Mouse (Mus musculus) B cell, adult 2 months (primary cell): ENCODE measurements around the gene Pcolce.

Experiments used
- DNase-seq, 2 experiments: peaks; one replicate each; pipeline ENCODE4 v3.0.0; 2022

The Pcolce gene

DNA sequence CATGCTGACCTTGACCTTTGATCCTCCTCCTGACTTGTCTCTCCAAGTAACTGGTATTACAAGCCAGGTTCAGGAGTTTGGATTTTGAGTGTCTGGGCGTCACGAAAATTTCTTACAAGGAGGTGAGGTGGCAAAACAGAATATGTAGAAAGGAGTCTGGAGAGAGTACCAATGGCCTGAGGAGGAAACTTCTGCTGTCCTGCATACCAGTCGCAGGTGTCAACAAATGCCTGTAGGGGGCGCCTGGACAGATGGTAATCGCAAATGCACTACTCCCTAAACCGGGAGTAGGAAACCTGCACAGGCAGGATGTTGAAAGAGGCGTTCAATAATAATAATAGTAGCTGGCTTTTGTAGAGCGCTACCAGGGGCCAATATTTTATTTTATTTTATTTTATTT, 28.6 kb downstream of the Pcolce start:
- DNase-seq = peak; percentile 81

DNA sequence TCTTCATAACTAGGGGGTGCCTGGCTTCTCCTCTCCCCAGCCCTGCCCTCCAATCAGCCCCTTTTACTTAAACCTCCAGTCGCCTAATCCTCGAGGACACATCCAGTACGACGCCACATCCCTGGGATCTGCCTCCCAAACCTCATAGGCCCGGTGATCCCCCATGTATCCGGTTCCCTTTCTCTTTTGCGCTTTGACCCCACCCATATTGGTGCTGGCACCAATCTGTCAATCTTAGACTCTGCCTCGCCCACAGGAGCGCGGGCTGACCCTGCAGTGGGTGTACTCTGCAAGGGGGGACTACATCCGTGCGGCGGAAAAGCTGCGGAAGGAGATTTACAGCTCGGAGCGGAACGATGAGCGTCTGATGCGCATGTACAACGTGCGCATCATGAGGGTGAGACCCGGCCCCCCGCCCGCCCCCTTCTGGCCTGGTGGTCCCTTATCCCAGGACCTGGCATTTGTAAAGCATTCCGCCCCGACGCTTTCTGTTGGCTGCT, 29.9 kb downstream of the Pcolce start:
- DNase-seq = no peak

DNA sequence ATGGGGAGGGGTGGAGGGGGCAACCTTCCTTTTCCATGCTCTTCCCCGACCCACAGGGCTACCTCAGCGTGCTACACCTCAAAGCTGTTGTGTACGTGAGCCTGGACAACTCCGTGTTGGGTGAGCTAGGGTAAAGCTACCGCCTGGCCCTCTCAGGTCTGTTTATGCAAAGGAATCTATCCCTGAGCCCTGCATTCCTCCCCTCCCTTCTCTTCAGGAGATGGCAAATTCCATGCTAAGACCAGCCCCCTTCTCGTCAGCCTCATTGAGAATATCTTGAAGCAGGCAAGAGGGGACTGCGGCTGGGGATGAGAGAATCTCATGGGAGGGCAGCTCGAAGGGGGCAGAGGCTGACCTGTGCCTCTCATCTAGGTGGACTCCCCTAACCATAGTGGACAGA, 30.9 kb downstream of the Pcolce start:
- DNase-seq = no peak

DNA sequence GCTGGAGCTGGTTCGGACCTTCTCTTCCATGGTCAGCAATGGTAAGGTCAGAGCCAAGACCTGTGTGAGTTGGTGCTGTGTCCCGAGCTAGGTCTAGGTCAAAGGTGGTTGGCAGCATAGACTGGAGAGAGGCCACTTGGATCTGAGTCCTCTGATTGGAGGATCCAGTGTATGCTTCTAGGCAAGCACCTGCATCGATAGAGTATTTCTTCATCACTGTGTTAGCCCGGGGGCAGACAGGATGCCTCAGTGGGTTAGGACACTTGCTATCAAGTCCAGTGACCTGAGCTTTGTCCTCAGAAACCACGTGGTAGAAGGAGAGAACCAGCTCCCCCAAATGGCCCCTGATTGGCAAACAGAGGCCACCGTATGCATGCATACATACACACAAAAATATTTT, 33.3 kb downstream of the Pcolce start:
- no peak for DNase-seq

DNA sequence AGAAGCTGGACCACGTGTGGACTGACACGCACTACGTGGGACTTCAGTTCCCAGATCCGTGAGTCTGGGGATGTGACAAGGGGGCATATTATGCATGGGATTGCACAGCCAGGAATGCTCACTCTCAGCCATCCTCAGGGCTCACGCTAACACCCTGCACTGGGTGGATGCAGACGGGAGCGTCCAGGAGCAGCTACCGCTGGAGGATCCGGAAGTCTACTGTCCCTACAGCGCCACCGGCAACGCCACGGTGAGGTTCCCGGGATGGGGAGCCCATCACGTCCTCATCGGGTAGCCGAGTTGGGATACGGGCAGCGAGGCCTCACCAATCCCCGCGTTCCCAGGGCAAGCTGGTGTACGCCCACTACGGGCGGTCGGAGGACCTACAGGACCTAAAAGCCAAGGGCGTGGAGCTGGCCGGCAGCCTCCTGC, 39.1 kb downstream of the Pcolce start:
- DNase-seq = no peak

DNA sequence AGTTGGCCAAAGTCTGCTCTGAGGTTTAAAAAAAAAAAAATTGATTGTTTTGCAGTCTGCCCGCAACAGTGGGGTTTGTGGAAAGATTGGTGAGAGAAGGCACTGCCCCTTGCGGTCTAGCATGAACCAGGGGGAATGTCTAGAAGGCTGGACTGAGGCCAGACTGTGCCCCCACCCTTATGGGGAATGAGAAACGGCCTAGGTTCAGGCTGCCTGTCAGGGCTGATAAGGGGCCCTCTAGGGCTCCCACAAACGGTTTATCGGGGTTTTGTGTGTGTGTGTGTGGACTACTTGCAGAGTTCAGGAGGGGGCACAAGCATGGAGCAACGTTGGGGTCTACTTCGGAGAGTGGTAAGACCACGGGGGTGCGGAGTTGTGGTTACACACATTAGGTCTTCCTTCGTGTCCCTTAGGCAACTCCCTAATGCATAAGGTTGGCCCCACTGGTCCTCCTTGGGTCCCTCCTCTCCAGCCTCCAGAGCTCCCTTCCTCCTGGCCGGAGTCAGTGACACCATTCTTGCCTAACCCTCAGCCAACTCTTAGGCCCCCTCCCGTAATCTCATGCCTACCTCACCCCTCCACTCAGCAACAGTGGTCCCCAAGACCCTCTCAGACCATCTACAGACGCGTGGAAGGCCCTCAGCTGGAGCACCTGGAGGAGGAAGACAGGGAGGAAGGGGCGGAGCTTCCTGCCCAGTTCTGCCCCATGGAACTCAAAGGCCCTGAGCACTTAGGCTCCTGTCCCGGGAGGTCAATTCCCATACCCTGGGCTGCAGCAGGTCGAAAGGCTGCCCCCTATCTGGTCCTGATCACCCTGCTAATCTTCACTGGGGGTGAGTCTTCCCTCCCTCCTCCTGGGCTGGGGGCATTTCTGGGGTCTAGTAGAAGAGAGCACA, 42.6 kb downstream of the Pcolce start:
- DNase-seq = no peak

DNA sequence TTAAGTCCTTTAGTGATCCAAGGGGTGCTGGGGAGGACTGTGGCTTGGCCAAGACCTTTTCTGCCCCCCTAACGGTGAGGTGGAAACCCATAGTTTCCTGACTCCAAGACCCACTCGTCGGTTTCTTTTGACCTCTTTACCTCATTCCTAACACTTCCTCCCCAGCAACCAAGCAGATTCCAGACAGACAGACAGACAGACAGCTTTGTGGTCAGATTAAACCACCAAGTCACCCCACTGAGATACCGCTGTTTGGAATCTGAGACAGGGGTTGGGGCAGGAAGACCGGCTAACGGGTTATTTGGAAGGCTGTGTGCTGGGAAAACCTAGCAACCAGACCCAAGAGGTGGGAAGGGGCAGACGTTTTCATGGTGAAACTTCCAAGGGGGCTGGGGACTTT, 43.4 kb downstream of the Pcolce start:
- DNase-seq = no peak

DNA sequence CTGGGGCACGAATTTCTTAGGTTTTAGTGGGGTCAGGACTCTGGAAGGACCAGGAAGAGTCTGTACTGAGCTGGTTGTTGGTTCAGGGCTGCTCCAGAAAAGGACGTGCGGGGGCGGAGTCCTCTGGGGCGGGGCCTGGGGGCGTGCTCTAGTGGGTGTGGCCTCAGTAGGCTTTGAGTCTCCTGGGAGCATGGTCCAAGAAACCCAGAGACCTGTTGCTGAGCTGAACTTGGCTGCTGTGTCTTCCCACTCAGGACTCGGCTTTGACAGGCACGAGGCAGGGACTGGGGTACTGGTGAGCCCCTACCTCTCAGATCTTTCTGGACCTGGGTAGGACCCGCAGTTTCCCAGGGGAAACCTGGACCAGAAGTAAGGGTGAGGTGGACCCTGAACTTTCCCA, 43.9 kb downstream of the Pcolce start, which contains the start of gene Tfr2:
Gene Tfr2, plus strand, starts transcription at position 176 of the 400 bp plus-strand sequence.
- peak; percentile 79 to 81 for DNase-seq

DNA sequence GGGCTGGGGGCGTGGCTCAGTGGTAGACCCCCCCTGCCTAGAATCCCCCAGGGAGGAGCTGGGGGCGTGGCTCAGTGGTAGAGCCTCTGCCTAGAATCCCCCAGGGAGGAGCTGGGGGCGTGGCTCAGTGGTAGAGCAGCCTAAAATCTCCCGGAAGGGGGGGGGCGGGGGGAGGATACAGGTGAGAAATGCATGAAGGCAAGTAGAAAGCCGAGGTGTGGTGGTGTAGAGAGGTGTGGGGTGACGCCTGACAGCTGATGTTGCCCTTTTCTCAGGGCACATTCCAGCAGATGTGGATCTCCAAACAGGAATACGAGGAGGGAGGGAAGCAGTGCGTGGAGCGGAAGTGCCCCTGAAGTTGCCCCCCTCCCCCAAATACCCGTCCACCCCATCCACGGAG, 44.6 kb downstream of the Pcolce start:
- DNase-seq = peak; percentile 39 to 43

DNA sequence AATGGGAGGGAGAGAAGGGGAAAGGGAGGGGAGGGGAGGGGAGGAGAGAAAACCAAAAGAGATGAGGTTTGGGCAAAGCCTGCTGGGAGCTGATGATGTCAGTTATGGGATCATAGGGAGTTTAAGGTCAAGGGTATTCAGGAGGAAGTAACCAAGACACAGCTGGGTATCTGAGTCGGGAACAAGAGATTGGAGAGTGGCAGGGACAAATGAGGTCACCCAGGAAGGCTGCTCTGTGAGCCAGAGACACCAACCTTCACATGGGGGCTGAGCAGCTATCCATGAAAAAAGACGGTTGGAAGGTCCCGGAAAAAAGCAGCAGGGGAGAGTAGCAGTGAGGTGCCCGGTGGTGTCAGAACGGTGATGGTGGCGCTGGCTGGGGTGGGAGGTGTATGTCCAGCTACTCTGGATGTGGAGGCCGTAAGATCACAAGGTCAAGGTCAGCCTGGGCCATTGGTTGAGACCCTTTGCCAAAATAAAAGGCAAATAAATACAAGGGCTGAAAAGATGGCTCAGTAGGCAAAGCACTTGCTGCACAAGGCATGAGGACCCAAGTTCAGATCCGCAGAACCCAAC, 45.3 kb downstream of the Pcolce start:
- no peak for DNase-seq

DNA sequence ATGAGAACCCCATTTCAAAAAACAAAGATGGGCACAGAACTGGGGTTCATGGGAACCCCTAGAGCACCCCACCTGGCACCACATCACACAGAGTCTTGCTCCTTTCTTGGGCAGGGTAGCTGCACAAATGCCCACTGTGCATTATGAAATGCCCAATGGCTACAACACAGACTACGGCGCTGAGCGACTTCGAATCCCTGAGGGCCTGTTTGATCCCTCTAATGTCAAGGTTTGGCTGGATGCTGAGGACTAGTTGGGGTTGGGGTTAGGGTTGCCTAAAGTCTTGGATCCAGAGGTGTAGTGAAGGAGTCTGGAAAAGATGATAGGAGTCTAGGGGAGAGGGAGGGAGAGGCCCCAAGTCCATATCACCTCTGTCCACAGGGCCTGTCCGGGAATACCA, 47.2 kb downstream of the Pcolce start:
- no peak for DNase-seq

DNA sequence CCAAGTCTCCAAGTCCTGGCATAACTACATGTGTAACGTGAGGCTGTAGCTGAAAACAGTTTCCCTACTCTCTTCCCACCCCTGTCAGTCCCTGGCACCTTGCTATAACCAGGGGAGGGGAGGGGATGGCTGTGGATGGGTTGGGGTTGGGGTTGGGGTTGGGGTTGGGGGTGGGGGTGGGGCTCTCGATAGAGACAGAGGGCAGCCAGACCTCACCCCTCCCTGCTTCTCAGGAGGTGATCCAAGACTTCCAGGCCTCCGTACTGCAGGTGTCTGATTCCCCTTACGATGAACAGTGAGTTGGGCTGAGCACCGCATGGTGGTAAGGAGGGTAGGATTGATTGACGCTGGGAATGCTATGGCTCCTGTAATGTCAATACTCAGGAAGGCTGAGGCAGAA, 47.8 kb downstream of the Pcolce start:
- no peak for DNase-seq

DNA sequence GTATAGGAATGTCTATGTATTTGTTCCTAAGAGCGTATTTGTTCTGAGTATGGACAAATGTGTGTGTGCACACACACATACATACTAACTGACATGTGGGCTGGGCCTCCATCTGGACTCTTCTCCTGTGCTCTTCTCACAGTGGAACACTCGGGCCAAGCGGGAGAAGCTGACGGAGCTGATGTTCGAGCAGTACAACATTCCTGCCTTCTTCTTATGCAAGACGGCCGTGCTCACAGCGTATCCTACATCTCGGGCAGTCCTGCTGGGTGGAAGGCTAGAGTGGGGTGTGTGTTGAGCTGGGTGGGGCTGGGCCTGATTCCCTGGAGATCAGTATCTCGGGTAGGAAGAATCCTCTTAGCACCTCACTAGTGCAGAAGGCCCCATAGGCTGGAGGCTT, 50.6 kb downstream of the Pcolce start:
- no peak for DNase-seq

DNA sequence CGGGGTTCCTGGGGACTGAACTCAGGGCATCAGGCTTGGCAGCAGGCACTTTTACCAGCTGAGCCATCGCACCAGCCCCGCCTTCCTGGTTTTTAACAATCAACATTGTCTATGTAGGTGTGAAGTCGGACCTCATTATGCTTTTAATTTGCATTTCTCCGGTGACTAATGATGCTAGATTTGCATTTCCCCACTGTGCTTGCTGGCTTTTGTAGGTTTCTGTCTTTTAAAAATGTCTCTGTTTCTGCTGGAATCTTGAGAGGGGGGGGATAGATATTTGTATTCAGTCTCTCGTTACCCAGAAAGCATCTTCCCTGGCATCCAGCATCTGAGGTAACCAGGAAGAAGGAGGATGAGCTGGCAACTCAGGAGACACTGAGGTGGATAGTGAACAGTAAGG, 52.0 kb downstream of the Pcolce start:
- no peak for DNase-seq
